Mouse (Mus musculus): ENCODE results near the gene Tsg101.

- TF ChIP-seq CTCF (IDR thresholded peaks at IDR 0.05; ENCODE audit: insufficient read depth, low read depth, low read length) (no peak), POLR2A (IDR thresholded peaks at IDR 0.05; ENCODE audit: insufficient read depth, low read depth, low read length) (no peak)
Observed at GRCm38 (mm10) chr7:46935847-46936246, 16.1 kb upstream of the Tsg101 start.

All from olfactory bulb, adult 2 months (tissue).